Mouse (Mus musculus) kidney, embryonic 16.5 days (tissue): Measurements from ENCODE around the gene Ptprc. TPM values are rescaled to one million over a fixed set of nuclear protein-coding genes. Genes with fewer than 3 reads are reported as not detected.

ENCODE experiments used
- ATAC-seq: fragments of 200-750 bp; cut with Nextera tagmentation; 2 replicates; pipeline ENCODE4 v1.8.0; 2017; ENCODE audit warnings: moderate TSS enrichment; ENCODE audit not compliant: low FRiP score, low TSS enrichment
- H3K27ac ChIP-seq: fragments of 300-500 bp; sonication (generic); 2 replicates; pipeline ENCODE4 v1.5.1; 2014; ENCODE audit warnings: low read length
- H3K27me3 ChIP-seq: fragments of 300-500 bp; sonication (generic); 2 replicates; pipeline ENCODE4 v1.6.1; 2014; ENCODE audit warnings: low read length, control low read depth, mixed read lengths; ENCODE audit not compliant: insufficient read depth
- H3K36me3 ChIP-seq: fragments of 300-500 bp; sonication (generic); 2 replicates; pipeline ENCODE4 v1.6.1; 2014; ENCODE audit warnings: low read length, control low read depth, mixed read lengths; ENCODE audit not compliant: insufficient read depth
- H3K4me1 ChIP-seq: fragments of 300-500 bp; sonication (generic); 2 replicates; pipeline ENCODE4 v1.6.1; 2014; ENCODE audit warnings: low read length, control low read depth, mixed read lengths; ENCODE audit not compliant: insufficient read depth
- H3K4me2 ChIP-seq: fragments of 300-500 bp; sonication (generic); replicated peaks from 2 replicates; pipeline ENCODE4 v1.6.1; 2014; ENCODE audit warnings: low read depth, low read length
- H3K4me3 ChIP-seq: fragments of 300-500 bp; sonication (generic); 2 replicates; pipeline ENCODE4 v1.5.1; 2014; ENCODE audit warnings: mild to moderate bottlenecking, low read length
- H3K9ac ChIP-seq: fragments of 300-500 bp; sonication (generic); replicated peaks from 2 replicates; pipeline ENCODE4 v1.6.1; 2014; ENCODE audit warnings: low read length
- H3K9me3 ChIP-seq: fragments of 300-500 bp; sonication (generic); 2 replicates; pipeline ENCODE4 v1.6.1; 2016; ENCODE audit warnings: low read length, control low read depth
- WGBS: fragments of 180-500 bp; shearing (Covaris S2); extraction: QIAGEN DNeasy Blood & Tissue Kit; methylation state at CpG from one replicate; pipeline ENCODE4 v1.1.7; 2014; 5-methylcytosine and 5-hydroxymethylcytosine counted together
- polyA plus RNA-seq: library from polyadenylated mRNA; unstranded; fragments of >200 nt; fragmentation: Nextera tagmentation; extraction: Ambion mirVana; gene quantifications from 2 replicates; pipeline ENCODE4 v1.2.1, GENCODE M21; 2015

Ptprc gene
- polyA plus RNA-seq: 5.0 and 5.6 TPM in 2 replicates

- H3K4me3 ChIP-seq: no peak within 1 kb of the TSS
- H3K9me3 ChIP-seq: no peaks in the 10 kb centered on the region
- H3K36me3 ChIP-seq: no peaks in the 10 kb centered on the region
- no peak within 1 kb of the TSS for H3K4me2 ChIP-seq
- no peak within 1 kb of the TSS for H3K27ac ChIP-seq
- no peaks in the 10 kb centered on the region for H3K4me1 ChIP-seq
- H3K9ac ChIP-seq: no peak within 1 kb of the TSS
- ATAC-seq: no peak
- WGBS: 81% methylated on average over 4 of the region's 4 CpGs
- H3K27me3 ChIP-seq: no peaks in the 10 kb centered on the region
Measured at GRCm38 (mm10) chr1:138175494-138175893, at the start of gene Ptprc. Gene Ptprc (minus strand): TSS chr1:138175708.

- ATAC-seq: no peak
- H3K9ac ChIP-seq: no peak overlapping the region
- no peaks in the 10 kb centered on the region for H3K9me3 ChIP-seq
- no peak overlapping the region for H3K27ac ChIP-seq
- H3K27me3 ChIP-seq: no peaks in the 10 kb centered on the region
- 90% methylated on average over 3 of the region's 3 CpGs for WGBS
- H3K4me2 ChIP-seq: no peak overlapping the region
- H3K4me3 ChIP-seq: no peak overlapping the region
- no peaks in the 10 kb centered on the region for H3K4me1 ChIP-seq
- no peaks in the 10 kb centered on the region for H3K36me3 ChIP-seq
Measured at GRCm38 (mm10) chr1:138214736-138215458, 39.4 kb upstream of the Ptprc start.

GRCm38 (mm10) chr1:138210387-138211024 lies 35.0 kb upstream of the Ptprc start:
- Histone ChIP-seq H3K4me2 (no peak overlapping the region), H3K27me3 (no peaks in the 10 kb centered on the region)
- ATAC-seq: no peak

GRCm38 (mm10) chr1:138209751-138210150 lies 34.2 kb upstream of the Ptprc start:
- Histone ChIP-seq H3K9me3 (no peaks in the 10 kb centered on the region), H3K4me1 (no peaks in the 10 kb centered on the region), H3K4me2 (no peak overlapping the region), H3K36me3 (no peaks in the 10 kb centered on the region), H3K9ac (no peak overlapping the region), H3K4me3 (no peak overlapping the region), H3K27me3 (no peaks in the 10 kb centered on the region), H3K27ac (no peak overlapping the region)
- no peak for ATAC-seq
- WGBS: 73% methylated on average over 3 of the region's 3 CpGs

More at GRCm38 (mm10) chr1:138210387-138211024, 35.0 kb upstream of the Ptprc start:
- no peak overlapping the region for H3K27ac ChIP-seq
- H3K9me3 ChIP-seq: no peaks in the 10 kb centered on the region
- no peak overlapping the region for H3K4me3 ChIP-seq
- H3K9ac ChIP-seq: no peak overlapping the region
- H3K36me3 ChIP-seq: no peaks in the 10 kb centered on the region
- H3K4me1 ChIP-seq: no peaks in the 10 kb centered on the region
- WGBS: 79% methylated on average over 3 of the region's 3 CpGs

GRCm38 (mm10) chr1:138206041-138206440 lies 30.5 kb upstream of the Ptprc start:
- Histone ChIP-seq H3K36me3 (no peaks in the 10 kb centered on the region), H3K9me3 (no peaks in the 10 kb centered on the region), H3K27me3 (no peaks in the 10 kb centered on the region), H3K27ac (no peak overlapping the region), H3K9ac (no peak overlapping the region), H3K4me3 (no peak overlapping the region), H3K4me1 (no peaks in the 10 kb centered on the region), H3K4me2 (no peak overlapping the region)
- 80% methylated on average over 7 of the region's 7 CpGs for WGBS
- ATAC-seq: no peak

- Histone ChIP-seq H3K27ac (no peak overlapping the region), H3K4me3 (no peak overlapping the region), H3K36me3 (no peaks in the 10 kb centered on the region), H3K4me1 (no peaks in the 10 kb centered on the region), H3K9ac (no peak overlapping the region), H3K4me2 (no peak overlapping the region), H3K9me3 (no peaks in the 10 kb centered on the region), H3K27me3 (no peaks in the 10 kb centered on the region)
- 75% methylated on average over 8 of the region's 8 CpGs for WGBS
- peak; percentile 67; the same call in 1 of the 2 replicates for ATAC-seq
Measured at GRCm38 (mm10) chr1:138191689-138192508, 16.4 kb upstream of the Ptprc start.

GRCm38 (mm10) chr1:138188131-138188530 lies 12.6 kb upstream of the Ptprc start:
- H3K9ac ChIP-seq: no peak overlapping the region
- WGBS: 88% methylated on average over 4 of the region's 4 CpGs
- H3K36me3 ChIP-seq: no peaks in the 10 kb centered on the region
- H3K27ac ChIP-seq: no peak overlapping the region
- no peak for ATAC-seq
- no peaks in the 10 kb centered on the region for H3K4me1 ChIP-seq
- no peaks in the 10 kb centered on the region for H3K9me3 ChIP-seq
- H3K27me3 ChIP-seq: no peaks in the 10 kb centered on the region
- no peak overlapping the region for H3K4me2 ChIP-seq
- H3K4me3 ChIP-seq: no peak overlapping the region

GRCm38 (mm10) chr1:138185904-138186303 lies 10.4 kb upstream of the Ptprc start:
- Histone ChIP-seq H3K27me3 (no peaks in the 10 kb centered on the region), H3K27ac (no peak overlapping the region), H3K9ac (no peak overlapping the region), H3K4me2 (no peak overlapping the region), H3K4me3 (no peak overlapping the region), H3K36me3 (no peaks in the 10 kb centered on the region), H3K4me1 (no peaks in the 10 kb centered on the region), H3K9me3 (no peaks in the 10 kb centered on the region)
- WGBS: 71% methylated on average over 4 of the region's 4 CpGs
- ATAC-seq: no peak

- Histone ChIP-seq H3K4me2 (no peak overlapping the region), H3K36me3 (no peaks in the 10 kb centered on the region), H3K9me3 (no peaks in the 10 kb centered on the region), H3K4me3 (no peak overlapping the region), H3K27me3 (no peaks in the 10 kb centered on the region), H3K27ac (no peak overlapping the region), H3K9ac (no peak overlapping the region), H3K4me1 (no peaks in the 10 kb centered on the region)
- ATAC-seq: no peak
Measured at GRCm38 (mm10) chr1:138180081-138180480, 4.6 kb upstream of the Ptprc start.
